Mouse (Mus musculus): Measurements from ENCODE around the gene Lnx1. TPM values are rescaled to one million over a fixed set of nuclear protein-coding genes. Genes with fewer than 3 reads are reported as not detected.

The Lnx1 gene
- polyA plus RNA-seq, 1 experiment from 2014 or later, result 5.0 TPM

DNA sequence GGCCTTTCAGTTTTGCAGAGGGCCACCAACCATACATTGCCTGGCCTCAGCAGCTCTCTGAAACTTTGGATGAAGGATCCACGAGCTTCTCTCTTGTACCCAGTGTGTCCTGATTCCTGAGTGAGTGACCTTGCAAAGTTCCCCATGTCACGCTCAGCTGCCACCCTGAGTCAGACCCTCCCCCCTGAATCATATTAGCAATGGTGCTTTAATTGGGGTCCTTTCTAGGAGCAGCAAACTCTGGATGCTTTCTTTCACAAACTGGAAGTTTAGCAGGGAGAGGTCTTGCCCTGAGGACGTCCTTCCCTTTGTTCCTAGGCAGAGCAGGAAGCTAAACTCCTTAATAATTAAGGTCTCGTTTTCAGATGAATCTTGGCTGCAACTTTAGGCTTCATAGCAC, 22.8 kb upstream of the Lnx1 start:
- WGBS, result 68% methylated on average over 4 of the region's 4 CpGs

DNA sequence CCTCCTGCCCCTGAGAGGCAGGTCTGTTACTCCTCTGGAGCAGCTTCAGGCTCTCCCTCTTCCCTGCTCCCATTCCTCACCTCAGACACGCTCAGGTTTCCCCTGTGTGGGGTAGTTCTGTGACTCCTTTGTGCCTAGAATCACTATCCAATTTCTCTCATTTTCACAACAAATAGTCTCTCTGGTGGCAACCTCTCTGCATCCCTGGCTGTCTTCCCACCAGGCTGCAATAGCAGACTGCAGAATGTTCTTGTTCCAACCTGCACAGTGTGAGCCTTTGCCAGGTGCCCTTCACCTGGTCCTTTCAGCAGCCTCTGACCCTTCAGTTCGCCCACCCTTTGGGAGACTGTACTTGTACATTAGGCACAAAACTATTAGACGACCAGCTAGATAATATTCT, 19.1 kb upstream of the Lnx1 start:
- Histone ChIP-seq H3K27me3 (replicated peaks; ENCODE audit: control insufficient read depth, insufficient read depth, low read length) (no peaks in the 10 kb centered on the region), H3K4me2 (replicated peaks; ENCODE audit: low read depth) (no peak overlapping the region), H3K4me1 (replicated peaks; ENCODE audit: control insufficient read depth, insufficient read depth, low read length) (no peaks in the 10 kb centered on the region), H3K27ac (ENCODE audit: low read depth, low read length) (no peak overlapping the region), H3K4me3 (ENCODE audit: low read depth, low read length) (no peak overlapping the region), H3K9me3 (ENCODE audit: control insufficient read depth) (no peaks in the 10 kb centered on the region), H3K9ac (ENCODE audit: low read depth, low read length) (no peak overlapping the region), H3K36me3 (ENCODE audit: control insufficient read depth, insufficient read depth) (no peaks in the 10 kb centered on the region)
- ATAC-seq, result no peak
- no peak for TF ChIP-seq CTCF (IDR thresholded peaks at IDR 0.05; ENCODE audit: low read depth)
- 77% methylated on average over 3 of the region's 3 CpGs for WGBS

More for the DNA sequence above, 22.8 kb upstream of the Lnx1 start:
- Histone ChIP-seq H3K4me3 (ENCODE audit: low read depth, low read length) (no peak overlapping the region), H3K9ac (ENCODE audit: low read depth, low read length) (no peak overlapping the region), H3K4me2 (replicated peaks; ENCODE audit: low read depth) (no peak overlapping the region), H3K36me3 (ENCODE audit: control insufficient read depth, insufficient read depth) (no peaks in the 10 kb centered on the region), H3K27me3 (replicated peaks; ENCODE audit: control insufficient read depth, insufficient read depth, low read length) (no peaks in the 10 kb centered on the region), H3K9me3 (ENCODE audit: control insufficient read depth) (no peaks in the 10 kb centered on the region), H3K27ac (ENCODE audit: low read depth, low read length) (no peak overlapping the region), H3K4me1 (replicated peaks; ENCODE audit: control insufficient read depth, insufficient read depth, low read length) (no peaks in the 10 kb centered on the region)
- no peak for TF ChIP-seq CTCF (IDR thresholded peaks at IDR 0.05; ENCODE audit: low read depth)
- no peak for ATAC-seq

DNA sequence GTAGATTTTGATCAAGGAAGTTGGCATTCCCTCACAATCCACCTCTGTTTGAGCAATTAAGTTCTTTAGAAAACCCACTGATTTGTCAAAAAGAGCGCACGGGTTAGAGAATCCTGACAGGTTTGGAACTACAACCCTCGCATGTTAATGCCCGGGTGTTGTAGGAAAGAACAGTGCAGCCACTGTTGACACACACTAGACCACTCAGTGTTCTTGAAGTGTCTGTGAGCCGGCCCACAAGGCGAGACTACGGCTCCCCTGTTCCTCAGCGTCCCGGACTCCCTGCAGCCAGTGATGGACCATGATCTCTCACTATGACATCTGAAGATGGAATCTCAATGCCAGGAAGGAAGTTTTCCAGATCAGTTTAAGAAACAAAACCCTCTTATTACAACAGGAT, 17.9 kb upstream of the Lnx1 start:
- Histone ChIP-seq H3K4me2 (replicated peaks; ENCODE audit: low read depth) (no peak overlapping the region), H3K4me1 (replicated peaks; ENCODE audit: control insufficient read depth, insufficient read depth, low read length) (no peaks in the 10 kb centered on the region), H3K9ac (ENCODE audit: low read depth, low read length) (no peak overlapping the region), H3K27me3 (replicated peaks; ENCODE audit: control insufficient read depth, insufficient read depth, low read length) (no peaks in the 10 kb centered on the region), H3K9me3 (ENCODE audit: control insufficient read depth) (no peaks in the 10 kb centered on the region), H3K27ac (ENCODE audit: low read depth, low read length) (no peak overlapping the region), H3K4me3 (ENCODE audit: low read depth, low read length) (no peak overlapping the region), H3K36me3 (ENCODE audit: control insufficient read depth, insufficient read depth) (no peaks in the 10 kb centered on the region)
- WGBS, result 69% methylated on average over 9 of the region's 9 CpGs
- no peak for TF ChIP-seq CTCF (IDR thresholded peaks at IDR 0.05; ENCODE audit: low read depth)
- ATAC-seq, result no peak

DNA sequence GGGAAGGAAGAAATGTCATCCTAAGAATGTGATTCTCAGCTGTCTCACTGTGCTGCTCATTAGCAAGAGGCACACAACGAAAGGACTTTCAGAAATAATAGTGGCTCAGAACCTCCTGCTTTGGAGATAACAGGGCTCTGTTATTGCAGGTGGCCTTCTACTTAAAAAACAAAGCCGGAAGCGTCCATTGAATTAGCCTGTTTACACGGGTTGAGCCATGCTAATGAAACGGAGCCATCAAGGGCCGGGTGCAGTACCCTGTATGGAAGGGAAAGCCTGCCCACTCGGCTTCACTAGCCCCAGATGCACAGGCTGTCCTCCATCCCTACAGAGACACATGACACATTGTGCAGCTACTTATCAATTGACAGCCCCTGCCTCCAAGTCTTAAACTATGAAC, 13.5 kb upstream of the Lnx1 start:
- 25% methylated on average over 7 of the region's 7 CpGs for WGBS
- no peak overlapping the region for H3K27ac ChIP-seq (ENCODE audit: low read depth, low read length)
- H3K4me2 ChIP-seq (replicated peaks; ENCODE audit: low read depth), result no peak overlapping the region
- H3K4me3 ChIP-seq (ENCODE audit: low read depth, low read length), result no peak overlapping the region
- no peak overlapping the region for H3K9ac ChIP-seq (ENCODE audit: low read depth, low read length)
- H3K4me1 ChIP-seq (replicated peaks; ENCODE audit: control insufficient read depth, insufficient read depth, low read length), result no peaks in the 10 kb centered on the region
- no peak for TF ChIP-seq CTCF (IDR thresholded peaks at IDR 0.05; ENCODE audit: low read depth)
- no peak for ATAC-seq
- no peaks in the 10 kb centered on the region for H3K27me3 ChIP-seq (replicated peaks; ENCODE audit: control insufficient read depth, insufficient read depth, low read length)
- H3K36me3 ChIP-seq (ENCODE audit: control insufficient read depth, insufficient read depth), result no peaks in the 10 kb centered on the region
- H3K9me3 ChIP-seq (ENCODE audit: control insufficient read depth), result no peaks in the 10 kb centered on the region

DNA sequence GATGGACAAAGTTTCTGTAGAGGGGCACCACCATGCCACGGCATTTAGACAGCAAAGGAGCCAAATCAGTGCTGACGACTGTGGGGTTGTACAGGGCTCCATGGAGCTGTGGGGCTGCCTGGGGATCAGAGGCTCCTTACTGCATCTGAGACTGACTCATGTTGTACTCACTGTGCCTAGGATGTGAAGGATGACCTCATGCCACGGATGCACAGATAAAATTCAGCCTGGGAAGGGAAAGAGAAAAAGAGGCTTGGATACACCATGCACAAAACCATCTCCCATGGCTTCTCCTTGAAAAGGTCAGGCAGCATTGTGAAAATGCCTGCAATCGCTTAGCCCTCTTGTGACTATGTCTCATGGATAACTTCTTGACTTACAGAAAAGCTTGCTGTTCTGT, 10.1 kb upstream of the Lnx1 start:
- 74% methylated on average over 4 of the region's 4 CpGs for WGBS
- no peak overlapping the region for H3K27ac ChIP-seq (ENCODE audit: low read depth, low read length)
- H3K4me3 ChIP-seq (ENCODE audit: low read depth, low read length), result no peak overlapping the region
- H3K9ac ChIP-seq (ENCODE audit: low read depth, low read length), result no peak overlapping the region
- H3K27me3 ChIP-seq (replicated peaks; ENCODE audit: control insufficient read depth, insufficient read depth, low read length), result no peaks in the 10 kb centered on the region
- no peaks in the 10 kb centered on the region for H3K9me3 ChIP-seq (ENCODE audit: control insufficient read depth)
- no peaks in the 10 kb centered on the region for H3K4me1 ChIP-seq (replicated peaks; ENCODE audit: control insufficient read depth, insufficient read depth, low read length)
- TF ChIP-seq CTCF (IDR thresholded peaks at IDR 0.05; ENCODE audit: low read depth), result no peak
- no peak overlapping the region for H3K4me2 ChIP-seq (replicated peaks; ENCODE audit: low read depth)
- ATAC-seq, result no peak
- H3K36me3 ChIP-seq (ENCODE audit: control insufficient read depth, insufficient read depth), result no peaks in the 10 kb centered on the region

DNA sequence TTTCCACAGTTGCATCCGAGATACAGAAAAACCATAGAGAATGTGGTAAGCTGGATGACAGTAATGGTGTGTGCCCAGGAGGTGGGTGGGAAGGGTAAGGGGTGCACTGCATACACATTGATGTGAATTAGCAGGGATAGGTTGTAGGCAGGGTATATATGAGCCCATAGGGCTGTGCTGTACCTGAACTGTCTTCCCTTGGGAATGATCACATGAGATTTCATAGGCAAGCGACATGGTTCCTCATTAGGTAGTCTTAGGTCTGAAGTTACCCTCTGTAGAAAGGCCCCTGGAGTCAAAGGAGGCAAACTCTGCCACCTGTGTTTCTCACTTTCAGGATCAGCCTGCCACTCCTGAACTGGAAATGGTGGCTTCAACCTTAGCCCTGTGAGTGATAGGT, 9.3 kb upstream of the Lnx1 start:
- no peak overlapping the region for H3K4me2 ChIP-seq (replicated peaks; ENCODE audit: low read depth)
- H3K36me3 ChIP-seq (ENCODE audit: control insufficient read depth, insufficient read depth), result no peaks in the 10 kb centered on the region
- WGBS, result 82% methylated on average over 2 of the region's 2 CpGs
- H3K9ac ChIP-seq (ENCODE audit: low read depth, low read length), result no peak overlapping the region
- H3K27ac ChIP-seq (ENCODE audit: low read depth, low read length), result no peak overlapping the region
- no peak for ATAC-seq
- TF ChIP-seq CTCF (IDR thresholded peaks at IDR 0.05; ENCODE audit: low read depth), result no peak
- no peaks in the 10 kb centered on the region for H3K9me3 ChIP-seq (ENCODE audit: control insufficient read depth)
- H3K27me3 ChIP-seq (replicated peaks; ENCODE audit: control insufficient read depth, insufficient read depth, low read length), result no peaks in the 10 kb centered on the region
- H3K4me3 ChIP-seq (ENCODE audit: low read depth, low read length), result no peak overlapping the region
- H3K4me1 ChIP-seq (replicated peaks; ENCODE audit: control insufficient read depth, insufficient read depth, low read length), result no peaks in the 10 kb centered on the region

DNA sequence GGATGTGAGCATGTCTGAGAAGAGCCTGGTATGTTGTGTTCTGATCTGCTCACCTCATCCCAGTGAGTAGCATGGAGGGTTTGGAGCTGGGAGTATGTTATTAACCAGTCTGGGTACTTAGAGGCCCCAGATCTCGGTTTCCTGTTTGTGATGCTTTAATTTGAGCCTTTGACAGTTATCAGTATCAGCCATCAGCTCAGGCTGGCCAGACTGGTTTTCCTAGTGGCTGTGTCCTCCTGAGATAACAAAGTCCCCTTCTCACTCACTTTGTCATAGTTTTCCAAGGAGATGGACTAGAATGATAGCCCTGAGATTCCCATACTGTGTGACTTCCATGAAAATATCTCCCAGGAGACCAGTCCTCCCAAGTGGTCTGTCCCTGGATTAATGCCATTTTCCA, 8.3 kb upstream of the Lnx1 start:
- 30% methylated on average over 1 of the region's 1 CpGs for WGBS
- ATAC-seq, result no peak
- no peak for TF ChIP-seq CTCF (IDR thresholded peaks at IDR 0.05; ENCODE audit: low read depth)

More for the DNA sequence above, 8.3 kb upstream of the Lnx1 start:
- Histone ChIP-seq H3K36me3 (ENCODE audit: control insufficient read depth, insufficient read depth) (no peaks in the 10 kb centered on the region), H3K4me1 (replicated peaks; ENCODE audit: control insufficient read depth, insufficient read depth, low read length) (no peaks in the 10 kb centered on the region), H3K27ac (ENCODE audit: low read depth, low read length) (no peak overlapping the region), H3K4me3 (ENCODE audit: low read depth, low read length) (no peak overlapping the region), H3K4me2 (replicated peaks; ENCODE audit: low read depth) (no peak overlapping the region), H3K9ac (ENCODE audit: low read depth, low read length) (no peak overlapping the region), H3K9me3 (ENCODE audit: control insufficient read depth) (no peaks in the 10 kb centered on the region), H3K27me3 (replicated peaks; ENCODE audit: control insufficient read depth, insufficient read depth, low read length) (no peaks in the 10 kb centered on the region)
